Mouse (Mus musculus) olfactory bulb, adult 2 months (tissue): ENCODE measurements around the gene Clpx. TPM values are rescaled to one million over a fixed set of nuclear protein-coding genes. Genes with fewer than 3 reads are reported as not detected.
"Not testable (repeated sequence)": the region's sequence is repeated elsewhere in the genome, so short reads cannot be mapped to it uniquely, and the experiment has no call there.

Experiments
- H3K27ac ChIP-seq: fragments of 200-500 bp; 2 replicates; pipeline ENCODE4 v1.5.1; 2012; ENCODE audit warnings: low read depth, low read length; ENCODE audit not compliant: insufficient read depth
- H3K4me1 ChIP-seq: fragments of 200-500 bp; 2 replicates; pipeline ENCODE4 v1.6.1; 2012; ENCODE audit warnings: low read length; ENCODE audit not compliant: control insufficient read depth, insufficient read depth
- H3K4me3 ChIP-seq: fragments of 200-500 bp; 2 replicates; pipeline ENCODE4 v1.5.1; 2012; ENCODE audit warnings: mild to moderate bottlenecking, low read depth, low read length, moderate library complexity; ENCODE audit not compliant: insufficient read depth
- CTCF ChIP-seq: fragments of 200-500 bp; IDR thresholded peaks from 2 replicates; pipeline ENCODE4 v1.5.1; 2012; ENCODE audit warnings: low read depth, mild to moderate bottlenecking, low read length, moderate library complexity; ENCODE audit not compliant: insufficient read depth
- POLR2A ChIP-seq: fragments of 200-500 bp; IDR thresholded peaks from 2 replicates; pipeline ENCODE4 v1.6.1; 2012; ENCODE audit warnings: mild to moderate bottlenecking, low read depth, low read length, moderate library complexity; ENCODE audit not compliant: insufficient read depth
- WGBS: fragments of 180-500 bp; shearing (Covaris S2); methylation state at CpG from one replicate; pipeline ENCODE4 v1.1.7; 2018; 5-methylcytosine and 5-hydroxymethylcytosine counted together
- polyA plus RNA-seq: library from polyadenylated mRNA; stranded (reverse); fragments of >200 nt; gene quantifications from 2 replicates; pipeline ENCODE4 v1.2.4, GENCODE M21; 2012; ENCODE audit warnings: low replicate concordance; ENCODE audit not compliant: missing spikeins, insufficient read depth, insufficient read length

Clpx gene
- polyA plus RNA-seq, 1 experiment, result not detected

- no peak for TF ChIP-seq CTCF
- TF ChIP-seq POLR2A, result no peak
- Histone ChIP-seq H3K4me3 (no peak overlapping the region), H3K4me1 (no peaks in the 10 kb centered on the region), H3K27ac (no peak overlapping the region)
- 3% methylated on average over 3 of the region's 3 CpGs for WGBS
Observed at GRCm38 (mm10) chr9:65283301-65283700, 10.8 kb upstream of the Clpx start.

- not testable (repeated sequence) for H3K4me1 ChIP-seq, H3K27ac ChIP-seq, H3K4me3 ChIP-seq
- WGBS, result 86% methylated on average over 5 of the region's 5 CpGs
Observed at GRCm38 (mm10) chr9:65288252-65288651, 5.8 kb upstream of the Clpx start.

- Histone ChIP-seq H3K4me3 (no peak overlapping the region), H3K4me1 (no peaks in the 10 kb centered on the region), H3K27ac (no peak overlapping the region)
- WGBS, result 92% methylated on average over 4 of the region's 4 CpGs
- no peak for TF ChIP-seq CTCF
- TF ChIP-seq POLR2A, result no peak
Observed at GRCm38 (mm10) chr9:65289988-65290387, 4.1 kb upstream of the Clpx start.

- WGBS, result 79% methylated on average over 3 of the region's 3 CpGs
- peaks cover 2% of the 10 kb centered on the region; the same call in 1 of the 2 replicates for H3K4me1 ChIP-seq
- no peak overlapping the region for H3K4me3 ChIP-seq
- no peak for TF ChIP-seq CTCF
- TF ChIP-seq POLR2A, result no peak
- H3K27ac ChIP-seq, result no peak overlapping the region
Observed at GRCm38 (mm10) chr9:65292421-65292820, 1.6 kb upstream of the Clpx start.

- no peak overlapping the region for H3K4me3 ChIP-seq
- TF ChIP-seq POLR2A (no peak), CTCF (no peak)
- WGBS, result 19% methylated on average over 5 of the region's 5 CpGs
- H3K27ac ChIP-seq, result no peak overlapping the region
- peaks cover 2% of the 10 kb centered on the region; the same call in 1 of the 2 replicates for H3K4me1 ChIP-seq
Observed at GRCm38 (mm10) chr9:65293119-65293518, 941 bp upstream of the Clpx start.

- H3K27ac ChIP-seq, result peak overlapping the region; percentile 26
- WGBS, result under 1% methylated on average over 9 of the region's 9 CpGs
- TF ChIP-seq CTCF (no peak), POLR2A (no peak)
- peaks cover 2% of the 10 kb centered on the region; the same call in 1 of the 2 replicates for H3K4me1 ChIP-seq
- H3K4me3 ChIP-seq, result peak overlapping the region; percentile 40
Observed at GRCm38 (mm10) chr9:65293580-65293972, 484 bp upstream of the Clpx start.

GRCm38 (mm10) chr9:65294716-65295378 lies 787 bp downstream of the Clpx start:
- Histone ChIP-seq H3K4me1 (peaks cover 2% of the 10 kb centered on the region; the same call in 1 of the 2 replicates), H3K27ac (peak overlapping the region; percentile 83; the same call in 1 of the 2 replicates), H3K4me3 (peak overlapping the region; percentile 99)
- WGBS, result under 1% methylated on average over 28 of the region's 28 CpGs
- TF ChIP-seq POLR2A, result no peak
- TF ChIP-seq CTCF, result no peak

GRCm38 (mm10) chr9:65297056-65297455 lies 3.0 kb downstream of the Clpx start:
- no peak for TF ChIP-seq CTCF
- Histone ChIP-seq H3K4me1 (peaks cover 2% of the 10 kb centered on the region; the same call in 1 of the 2 replicates), H3K4me3 (no peak overlapping the region), H3K27ac (no peak overlapping the region)
- 96% methylated on average over 2 of the region's 2 CpGs for WGBS

- H3K27ac ChIP-seq, result no peak overlapping the region
- no peak for TF ChIP-seq CTCF
- no peak for TF ChIP-seq POLR2A
- no peak overlapping the region for H3K4me3 ChIP-seq
- H3K4me1 ChIP-seq, result peaks cover 2% of the 10 kb centered on the region; the same call in 1 of the 2 replicates
- 80% methylated on average over 3 of the region's 3 CpGs for WGBS
Observed at GRCm38 (mm10) chr9:65298761-65299160, 4.7 kb downstream of the Clpx start.

- no peak overlapping the region for H3K27ac ChIP-seq
- no peak overlapping the region for H3K4me3 ChIP-seq
- H3K4me1 ChIP-seq, result peaks cover 4% of the 10 kb centered on the region; the same call in 1 of the 2 replicates
- WGBS, result 93% methylated on average over 7 of the region's 7 CpGs
- TF ChIP-seq CTCF (no peak), POLR2A (no peak)
Observed at GRCm38 (mm10) chr9:65299650-65300049, 5.6 kb downstream of the Clpx start.
